Mouse (Mus musculus): Measurements from ENCODE around the gene Map4.

Gene Map4

DNA sequence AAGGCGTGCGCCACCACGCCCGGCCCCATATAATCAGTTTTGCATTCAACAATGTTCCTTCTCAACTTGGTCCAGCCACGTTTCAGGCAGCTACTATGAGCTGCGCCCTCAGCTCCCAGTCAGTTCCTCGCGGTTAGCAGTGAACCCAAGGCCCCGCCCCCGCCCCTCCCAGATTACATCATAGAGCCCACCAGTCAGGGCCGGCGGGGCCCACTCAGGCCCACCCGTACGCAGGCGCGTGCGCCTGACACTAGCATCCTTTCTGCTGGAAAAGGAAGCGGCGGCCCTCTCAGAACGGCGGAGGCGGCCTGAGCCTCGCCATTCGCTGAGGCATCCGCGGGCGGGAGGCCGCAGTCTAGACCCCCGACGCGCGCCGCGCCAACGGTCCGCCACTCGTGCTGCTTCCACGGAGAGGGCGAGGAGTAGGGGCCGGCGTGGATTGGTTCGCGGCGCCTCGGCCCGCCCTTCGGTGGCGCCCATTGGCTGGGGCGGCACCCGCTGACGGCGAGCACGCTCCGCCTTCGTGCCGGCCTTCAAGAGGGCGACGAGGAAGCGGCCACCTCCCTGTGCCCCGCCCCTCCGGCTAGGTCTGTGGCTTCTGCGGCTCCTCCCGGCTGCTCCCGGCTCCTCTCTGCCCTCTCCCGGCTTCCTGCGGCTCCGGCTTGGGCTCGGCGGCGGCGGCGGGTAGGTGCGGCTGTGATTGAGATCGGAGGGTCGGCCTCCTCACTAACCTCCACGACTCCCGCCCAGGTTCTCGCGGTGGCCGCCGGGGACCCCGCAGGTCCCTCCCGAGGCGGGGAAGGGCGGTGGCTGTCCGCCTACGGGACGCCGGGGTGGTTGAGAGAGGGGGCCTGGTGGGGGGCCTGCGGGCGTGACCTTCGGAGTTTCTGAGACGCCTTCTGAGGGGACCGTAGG is at the start of gene Map4:
Gene Map4 (plus strand): TSS at position 204 of the 915 bp plus-strand sequence.
- DNase-seq (ENCODE audit: low read depth, low spot score) = peak; percentile 96

DNA sequence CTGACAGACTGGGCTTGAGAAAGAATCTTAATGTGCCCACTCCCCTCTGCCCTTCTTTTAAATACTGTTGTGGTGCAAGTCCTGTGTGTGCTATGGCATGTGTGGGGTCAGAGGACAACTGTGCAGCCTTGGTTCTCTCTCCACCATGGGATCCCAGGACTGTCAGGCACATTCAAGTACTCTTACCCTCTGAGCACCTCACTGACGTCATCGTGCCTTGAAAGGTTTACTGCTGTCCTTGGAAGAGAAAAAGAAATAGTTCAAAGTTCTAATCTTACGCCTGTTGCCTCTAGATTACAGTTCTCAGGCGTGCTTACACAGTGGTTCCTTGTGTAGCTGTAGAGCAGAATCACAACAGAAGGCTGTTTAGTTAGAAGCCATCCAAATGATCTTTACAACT is 45.0 kb upstream of the Map4 start:
- no peak for DNase-seq (ENCODE audit: low read depth, low spot score)

DNA sequence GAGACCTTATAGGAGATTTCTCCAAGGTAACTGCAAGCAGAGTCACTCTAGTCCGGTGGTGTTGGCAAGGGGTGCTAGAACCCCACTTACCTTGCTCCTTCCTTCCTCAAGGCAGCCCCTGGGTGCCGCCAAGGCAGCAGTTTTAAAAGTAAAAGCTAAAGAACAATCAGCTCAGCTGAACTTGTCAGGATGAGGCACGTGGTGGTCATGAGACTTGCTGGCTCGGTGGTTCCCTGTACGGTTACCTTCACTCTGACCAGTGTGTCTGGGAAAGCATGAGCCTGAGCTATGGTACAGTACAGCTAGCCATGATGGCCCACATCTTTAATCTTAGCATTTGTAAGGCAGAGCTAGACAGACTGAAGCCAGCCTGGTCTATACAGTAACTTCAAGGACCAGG is 43.9 kb upstream of the Map4 start:
- DNase-seq (ENCODE audit: low read depth, low spot score) = no peak

DNA sequence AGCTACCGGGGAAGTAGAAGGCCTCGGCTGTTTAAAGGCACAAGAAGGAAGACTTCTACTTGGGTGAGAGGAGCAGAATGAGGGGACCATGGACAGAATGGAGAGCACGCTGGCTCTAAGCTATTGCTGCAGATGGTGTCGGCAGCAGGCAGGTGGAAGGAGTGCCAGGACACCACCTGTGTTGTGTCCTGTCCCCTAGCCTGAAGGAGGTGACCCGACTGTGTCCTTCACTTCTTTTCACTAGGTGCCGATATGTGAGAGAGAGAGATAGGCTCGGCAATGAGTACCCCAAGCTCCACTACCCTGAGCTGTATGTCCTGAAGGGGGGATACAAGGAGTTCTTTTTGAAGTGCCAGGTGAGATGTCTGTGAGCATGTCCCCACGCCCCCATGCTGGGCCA is 39.8 kb upstream of the Map4 start:
- no peak for DNase-seq (ENCODE audit: low read depth, low spot score)

DNA sequence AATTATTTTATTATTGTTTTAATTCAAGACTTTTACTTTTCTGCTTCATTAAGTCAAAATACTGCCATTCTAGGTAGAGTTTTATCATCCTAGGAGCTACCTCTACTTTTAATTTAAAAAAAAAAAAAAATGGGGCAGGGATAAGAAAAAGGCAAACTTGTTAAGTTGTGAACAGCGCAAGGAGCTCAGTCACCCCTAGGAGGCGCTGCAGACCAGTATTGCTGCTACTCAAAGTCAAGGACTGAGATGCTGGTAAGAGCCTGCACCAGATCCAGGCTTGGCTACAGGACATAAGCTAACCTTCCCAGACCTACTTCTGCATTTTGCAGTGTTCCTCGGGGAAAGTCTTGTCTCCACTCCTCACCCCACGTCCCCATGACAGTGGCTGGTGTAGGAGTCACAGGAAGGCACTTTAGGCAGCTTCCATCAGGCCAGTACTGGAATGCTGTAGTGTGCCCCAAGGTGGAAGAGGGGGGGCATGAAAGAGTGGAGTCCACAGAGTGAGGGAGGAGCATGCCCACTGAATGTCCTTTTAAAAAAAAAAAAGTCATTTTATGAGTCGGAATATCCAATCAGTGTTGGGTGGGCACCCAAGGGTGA is 38.5 kb upstream of the Map4 start:
- peak; percentile 39 for DNase-seq (ENCODE audit: low read depth, low spot score)

DNA sequence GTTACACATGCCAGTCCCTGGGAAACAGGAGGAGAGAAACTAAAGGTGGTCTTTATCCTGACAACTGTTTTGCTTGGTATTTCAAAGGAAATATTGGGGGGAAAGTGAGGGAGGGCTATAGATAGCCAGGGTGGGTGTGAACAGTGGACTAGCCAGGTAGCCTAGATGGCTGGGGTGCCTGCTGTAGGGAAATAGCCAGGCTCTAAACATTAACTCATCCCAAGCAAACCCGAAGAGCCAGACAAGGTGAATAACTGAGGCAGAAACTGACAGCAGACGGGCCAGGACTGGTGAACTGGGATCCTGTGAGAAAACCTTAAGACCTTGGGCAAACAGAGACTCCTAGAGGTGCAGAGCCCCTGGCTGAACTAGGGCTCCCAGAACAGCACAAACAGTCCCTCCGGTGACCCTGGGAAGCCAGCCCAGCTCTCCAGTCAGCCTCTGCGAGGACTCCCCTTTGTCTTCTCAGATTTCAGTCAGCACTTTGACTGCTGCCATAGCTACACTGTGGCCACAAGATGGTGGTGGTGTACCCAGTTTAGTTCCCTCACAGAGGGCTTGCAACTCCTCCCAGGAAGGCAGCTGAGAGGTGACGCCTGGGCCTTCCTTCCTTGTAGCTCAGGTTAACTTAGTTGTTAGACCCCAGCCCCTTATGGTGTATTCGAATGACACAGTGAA is 36.7 kb upstream of the Map4 start:
- DNase-seq (ENCODE audit: low read depth, low spot score) = peak; percentile 74

DNA sequence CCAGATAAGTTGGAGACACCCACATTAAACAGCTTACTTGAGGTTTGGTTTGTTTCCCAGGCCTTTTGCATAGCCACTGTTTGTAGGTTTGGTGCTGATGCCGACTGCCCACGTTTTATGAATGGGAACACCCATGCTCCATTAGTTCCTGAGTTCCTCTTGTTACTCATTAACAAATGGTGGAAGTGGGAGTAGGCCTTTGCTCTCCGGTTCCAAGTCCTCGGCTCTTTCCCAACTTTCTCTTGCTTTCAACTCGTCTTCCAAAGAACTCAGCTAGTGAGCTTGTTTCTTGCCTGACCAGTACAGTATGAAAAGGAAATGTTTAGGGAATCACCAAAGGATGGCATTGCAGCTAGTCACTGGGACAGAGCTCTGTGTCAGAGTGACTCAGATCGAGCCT is 35.7 kb upstream of the Map4 start:
- no peak for DNase-seq (ENCODE audit: low read depth, low spot score)

DNA sequence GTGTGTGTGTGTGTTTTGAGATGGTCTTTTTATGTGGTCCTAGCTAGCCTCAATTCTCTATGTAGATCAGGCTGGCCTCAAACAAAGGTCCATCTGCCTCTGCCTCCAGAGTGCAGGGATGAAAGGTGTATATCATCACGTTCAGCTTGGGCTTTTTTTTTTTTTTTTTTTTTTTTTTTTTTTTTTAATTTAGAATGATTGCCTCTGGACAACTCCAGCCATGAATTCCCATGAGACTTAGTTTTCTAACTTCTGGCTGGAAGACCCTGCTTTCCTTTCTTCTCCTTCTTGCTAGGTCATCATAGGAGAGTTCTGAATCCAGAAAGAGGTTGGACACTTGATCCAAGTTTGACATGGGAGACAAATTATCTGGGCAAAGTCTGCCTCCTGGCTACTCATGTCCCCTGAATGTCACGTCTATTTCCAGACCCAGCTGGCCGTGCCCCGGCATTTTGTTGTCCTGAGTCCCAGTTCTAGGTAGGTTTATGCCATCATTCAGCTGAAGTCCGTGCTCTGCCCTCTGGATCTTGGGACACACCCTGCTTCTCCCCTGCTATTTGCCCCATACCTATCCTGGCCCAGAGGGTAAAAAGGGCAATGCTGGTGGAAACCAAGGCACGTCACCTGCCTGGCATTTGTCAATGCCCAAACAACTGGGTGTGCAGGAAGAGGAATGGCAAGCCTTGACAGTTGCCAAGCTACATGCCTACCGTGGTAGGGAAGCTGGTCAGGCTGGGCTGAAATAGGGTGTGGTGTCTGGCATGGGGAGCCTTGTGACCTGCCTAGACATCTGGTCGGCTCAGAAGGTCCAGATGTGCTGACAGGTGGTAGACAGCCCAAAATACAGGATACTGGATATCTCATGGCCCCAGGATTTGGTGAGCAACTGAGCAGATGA is 34.8 kb upstream of the Map4 start:
- no peak for DNase-seq (ENCODE audit: low read depth, low spot score)

DNA sequence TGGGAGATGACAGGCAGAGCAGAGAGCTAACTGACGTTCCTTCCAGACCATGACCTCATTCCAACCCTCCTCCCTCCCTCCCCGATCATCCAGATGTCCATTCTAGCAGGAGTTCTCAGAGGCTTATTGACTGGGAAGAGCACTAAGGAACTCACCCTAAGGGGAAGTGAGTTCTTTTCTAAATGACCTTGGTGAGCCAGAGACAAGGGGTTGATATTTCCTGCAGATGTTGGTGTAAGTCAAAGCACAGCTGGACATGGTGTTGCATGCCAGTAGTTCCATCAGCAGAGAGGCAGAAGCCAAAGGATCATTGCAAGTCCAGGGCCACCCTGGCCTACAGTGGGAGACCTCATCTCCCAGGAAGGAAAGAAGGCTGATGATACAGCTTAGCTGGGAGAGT is 33.2 kb upstream of the Map4 start:
- DNase-seq (ENCODE audit: low read depth, low spot score) = no peak

DNA sequence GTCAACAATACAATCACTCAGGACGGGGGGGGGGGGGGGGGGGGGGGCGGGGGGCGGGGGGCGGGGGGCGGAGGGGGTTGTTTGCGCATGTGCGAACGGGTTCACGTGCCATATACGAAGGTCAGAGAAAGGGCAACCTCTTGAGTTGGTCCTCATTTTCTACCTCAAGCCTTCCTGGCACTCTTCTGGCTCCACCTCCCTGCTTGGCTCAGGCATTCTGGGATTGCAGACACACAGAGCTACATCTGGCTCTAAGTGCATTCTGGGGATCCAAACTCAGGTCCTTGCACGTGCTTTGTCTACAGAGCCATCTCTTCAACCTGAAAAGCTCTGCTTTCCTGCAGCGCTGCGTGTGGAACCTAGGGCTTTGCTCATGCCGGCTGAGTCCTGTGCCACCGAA is 31.9 kb upstream of the Map4 start:
- DNase-seq (ENCODE audit: low read depth, low spot score) = no peak

DNA sequence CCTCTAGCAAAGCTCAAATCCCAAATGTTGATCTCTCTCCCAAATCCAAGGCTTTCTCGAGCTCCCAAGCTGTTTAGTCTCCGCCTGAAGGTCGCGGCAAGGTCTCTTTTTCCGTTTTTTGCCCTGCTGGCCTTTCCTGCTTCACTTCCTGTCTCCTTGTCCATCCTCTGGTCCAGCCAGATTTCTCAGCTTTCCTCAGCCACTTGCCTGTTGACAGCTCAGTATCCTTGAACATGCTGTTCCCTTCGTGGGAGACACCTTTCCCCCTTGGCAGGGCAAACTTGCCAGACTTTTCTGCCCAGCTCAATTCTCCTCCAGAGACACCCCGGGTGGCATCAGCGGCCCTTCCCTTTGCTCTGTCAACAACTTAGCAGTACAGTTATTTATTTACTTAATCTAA is 31.5 kb upstream of the Map4 start:
- no peak for DNase-seq (ENCODE audit: low read depth, low spot score)

DNA sequence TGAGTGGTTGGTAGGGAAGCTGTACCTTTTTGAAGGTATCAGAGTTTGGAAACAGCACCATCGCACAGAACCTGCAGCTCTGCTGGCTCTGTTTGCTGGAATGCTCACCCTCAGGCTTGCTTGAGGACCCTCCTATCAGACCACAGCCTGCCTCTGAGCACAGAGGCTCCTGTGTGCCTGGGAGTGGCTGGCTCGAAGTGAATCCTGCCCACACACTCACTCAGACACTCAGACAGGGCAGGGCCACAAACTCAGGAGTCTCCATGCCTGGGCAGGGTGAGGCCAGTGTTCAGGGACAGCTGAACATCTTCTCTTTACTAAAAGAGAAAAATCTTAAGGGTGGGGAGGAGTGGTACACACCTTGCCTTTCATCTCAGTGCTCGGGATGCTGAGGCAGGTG is 30.7 kb upstream of the Map4 start:
- DNase-seq (ENCODE audit: low read depth, low spot score) = no peak

DNA sequence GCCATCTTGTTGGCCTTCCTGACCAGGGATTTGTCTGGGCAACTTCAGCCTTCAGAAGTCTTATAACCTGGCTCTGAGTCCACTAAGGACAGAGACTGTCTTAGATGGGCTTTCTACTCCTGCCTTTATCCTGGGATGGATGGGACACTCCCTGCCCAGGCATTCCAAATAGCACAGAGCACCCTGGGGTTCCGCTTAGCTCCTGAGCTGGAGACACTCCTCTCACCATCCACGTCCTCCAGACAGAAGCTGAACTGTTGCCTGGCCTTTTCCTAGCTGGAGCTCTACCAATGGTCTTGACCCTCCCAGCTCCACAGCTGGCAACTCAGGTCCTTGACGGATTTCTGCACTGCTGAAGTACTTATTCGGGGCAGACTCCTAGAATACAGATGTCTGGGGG is 29.0 kb upstream of the Map4 start:
- no peak for DNase-seq (ENCODE audit: low read depth, low spot score)

DNA sequence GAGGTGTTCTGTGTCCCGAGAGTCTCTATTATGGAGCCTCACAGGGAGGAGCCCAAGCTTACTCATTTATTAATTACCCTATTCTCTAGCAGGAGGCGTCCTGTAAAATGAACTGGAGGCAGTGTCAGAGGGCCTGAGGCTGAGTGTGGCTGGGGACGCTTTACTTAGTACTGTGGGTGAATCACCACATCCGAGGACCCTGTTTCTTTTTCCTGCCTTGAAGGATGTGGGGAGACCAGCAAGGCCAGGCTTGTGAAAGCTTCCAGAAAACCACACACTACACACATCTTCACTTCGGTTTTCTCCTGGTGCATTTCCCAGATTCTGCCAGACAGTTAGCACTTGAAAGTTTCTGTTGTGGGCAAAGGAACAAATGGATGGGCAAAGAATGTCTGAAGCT is 28.5 kb upstream of the Map4 start:
- DNase-seq (ENCODE audit: low read depth, low spot score) = no peak

DNA sequence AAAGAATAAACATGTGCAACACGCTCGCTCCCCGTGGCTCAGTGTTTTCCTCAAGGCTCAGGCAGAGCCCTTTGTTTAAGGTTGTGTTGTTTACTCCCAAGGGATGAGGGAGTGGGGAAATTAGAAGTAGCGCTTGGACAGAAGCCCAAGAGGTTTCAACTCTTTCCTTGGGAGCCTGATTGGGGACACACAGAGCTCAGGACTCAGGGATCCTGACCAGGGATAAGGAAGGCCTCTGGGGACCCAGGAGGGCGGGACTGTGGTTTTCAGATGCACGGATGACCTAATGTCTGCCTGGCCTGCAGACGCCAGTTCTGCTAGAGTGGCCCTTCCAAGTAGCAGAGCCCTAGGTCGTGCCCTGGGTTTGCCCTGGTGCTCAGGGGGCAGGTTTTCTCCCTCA is 24.0 kb upstream of the Map4 start:
- no peak for DNase-seq (ENCODE audit: low read depth, low spot score)

DNA sequence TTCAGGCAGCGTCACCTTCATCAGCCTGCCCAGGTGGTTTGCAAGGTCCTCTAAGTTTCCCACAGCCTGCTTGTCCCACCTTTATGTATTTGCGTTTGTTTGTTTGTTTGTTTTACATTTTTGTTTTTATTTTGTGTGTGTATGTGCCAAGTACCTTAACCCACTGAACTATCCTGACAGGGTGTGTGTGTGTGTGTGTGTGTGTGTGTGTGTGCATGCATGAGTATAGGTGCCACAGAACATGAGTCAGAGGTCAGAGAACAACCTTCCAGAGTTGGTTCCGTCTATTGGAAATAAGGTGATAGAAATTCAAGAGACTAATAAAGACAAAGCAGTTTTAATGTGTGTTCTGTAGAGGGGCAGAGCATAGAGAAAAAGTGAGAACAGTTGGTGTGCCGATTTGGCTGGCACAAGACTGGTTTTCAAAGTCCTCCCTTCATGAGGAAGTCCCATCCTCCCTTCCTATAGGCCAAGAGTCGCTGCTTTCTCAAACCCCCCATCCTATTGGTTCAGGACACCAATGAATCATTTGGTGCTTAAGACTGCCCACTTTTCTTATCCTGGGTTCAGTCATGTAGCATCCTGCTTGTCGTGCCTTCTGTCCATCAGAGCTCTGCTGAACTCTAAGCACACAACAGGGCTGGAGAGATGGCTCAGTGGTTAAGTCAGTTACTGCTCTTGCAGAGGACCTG is 23.3 kb upstream of the Map4 start:
- no peak for DNase-seq (ENCODE audit: low read depth, low spot score)

DNA sequence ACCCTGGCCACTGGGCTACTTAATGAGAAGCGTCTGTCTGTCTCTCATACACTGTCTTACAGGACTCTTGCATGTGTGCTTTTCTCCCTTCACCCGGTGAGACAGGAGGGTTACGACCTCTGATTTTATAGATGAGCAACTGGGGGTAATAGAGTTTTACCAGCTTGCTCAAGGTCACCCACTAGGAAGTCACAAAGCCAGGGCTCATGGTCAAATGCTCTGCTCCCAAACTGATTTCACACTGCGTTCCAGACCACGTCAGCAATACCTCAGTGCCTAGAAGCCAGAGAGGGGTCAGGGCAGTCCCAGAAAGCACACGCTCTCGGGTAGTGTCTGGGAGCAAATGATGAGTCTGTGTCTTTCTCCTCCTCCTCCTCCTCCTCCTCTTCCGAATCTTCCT is 22.2 kb upstream of the Map4 start:
- DNase-seq (ENCODE audit: low read depth, low spot score) = no peak

DNA sequence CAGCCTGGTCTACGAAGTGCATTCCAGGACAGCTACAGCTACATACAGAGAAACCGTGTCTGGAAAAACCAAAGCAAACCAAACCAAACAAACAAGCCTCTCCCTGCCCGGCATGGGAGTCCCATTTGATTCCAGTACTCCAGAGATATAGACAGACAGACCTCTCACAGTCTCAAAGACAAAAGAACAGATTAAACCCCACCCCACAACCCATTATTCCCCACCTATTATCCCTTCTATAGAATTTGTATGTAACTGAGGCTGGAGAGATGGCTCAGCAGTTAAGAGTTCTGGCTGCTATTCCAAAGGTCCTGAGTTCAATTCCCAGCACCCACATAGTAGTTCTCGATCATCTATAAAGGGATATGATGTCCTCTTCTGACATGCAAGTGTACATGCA is 21.3 kb upstream of the Map4 start:
- DNase-seq (ENCODE audit: low read depth, low spot score) = no peak

DNA sequence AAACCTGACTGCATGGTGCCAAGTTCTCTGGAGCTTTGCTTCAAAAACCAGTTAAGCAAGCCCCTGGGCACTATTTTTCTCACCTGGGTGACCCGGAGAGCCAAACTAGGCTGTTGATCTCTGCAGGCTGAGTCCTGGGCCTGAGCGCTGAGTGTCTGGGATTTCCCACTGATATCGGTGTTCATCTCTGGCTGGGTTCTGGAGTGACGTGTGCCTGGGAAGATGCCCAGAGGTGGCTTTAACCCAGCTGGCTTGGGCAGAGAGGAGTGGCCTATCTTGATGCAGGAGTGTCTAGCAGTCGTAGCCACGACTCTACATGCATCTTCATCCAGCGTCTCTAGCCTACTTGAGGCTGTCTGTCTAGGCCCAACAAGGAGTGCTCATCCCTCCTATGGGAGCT is 19.5 kb upstream of the Map4 start:
- no peak for DNase-seq (ENCODE audit: low read depth, low spot score)

DNA sequence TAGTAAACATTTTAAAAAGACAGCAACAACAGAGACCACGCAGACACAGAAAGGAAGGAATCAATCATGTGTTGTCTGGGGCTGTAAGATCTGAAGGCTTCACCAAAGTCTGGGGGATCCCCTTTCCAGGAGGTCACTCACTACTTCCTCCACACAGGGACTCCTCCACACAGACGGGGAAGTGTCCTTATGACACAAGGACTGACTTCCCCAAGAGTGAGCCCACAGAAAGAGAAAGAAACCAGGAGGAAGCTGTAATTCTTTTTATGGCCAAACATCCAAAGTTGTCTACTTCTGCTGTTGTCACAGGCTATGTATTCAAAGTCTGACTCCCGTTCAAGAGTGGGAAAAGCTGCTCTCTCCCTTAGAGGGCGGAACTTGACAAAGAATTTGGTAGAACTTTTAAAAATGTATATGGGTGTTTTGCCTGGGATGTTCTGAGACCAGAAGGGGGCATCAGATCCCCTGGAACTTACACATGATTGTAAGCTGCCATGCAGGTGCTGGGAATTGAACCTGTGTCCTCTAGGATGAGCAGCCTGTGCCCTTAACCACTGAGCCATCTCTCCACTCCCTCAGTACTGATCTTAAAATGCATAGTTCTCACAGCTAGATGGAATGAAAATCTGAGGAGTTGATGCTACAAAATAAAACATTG is 16.9 kb upstream of the Map4 start:
- DNase-seq (ENCODE audit: low read depth, low spot score) = no peak

DNA sequence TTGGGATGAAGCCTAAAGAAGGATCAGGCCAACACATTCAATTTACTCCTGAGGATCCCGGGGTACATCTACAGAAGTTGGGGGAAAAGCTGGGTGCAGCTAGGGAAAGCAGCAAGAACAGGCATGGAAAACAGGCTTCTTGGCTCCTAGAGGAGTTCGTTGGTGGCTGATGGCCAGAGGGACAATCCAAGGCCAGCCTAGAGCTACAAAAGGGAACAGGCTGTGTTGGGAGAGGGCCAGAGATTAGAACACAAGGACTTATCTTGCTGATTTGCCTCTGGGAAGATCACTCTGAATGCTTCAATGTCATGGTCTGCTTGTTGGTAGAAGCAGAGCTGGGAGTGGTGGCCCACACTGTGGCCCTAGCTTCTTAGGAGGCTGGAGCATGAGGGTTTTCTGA is 13.3 kb upstream of the Map4 start:
- no peak for DNase-seq (ENCODE audit: low read depth, low spot score)
